Mouse (Mus musculus): ENCODE measurements around the gene Stxbp5. TPM values are rescaled to one million over a fixed set of nuclear protein-coding genes. Genes with fewer than 3 reads are reported as not detected.

Gene Stxbp5
- polyA plus RNA-seq, 1 experiment from 2014 or later, result 11.5 TPM

- ATAC-seq (ENCODE audit: insufficient number of reproducible peaks, insufficient read depth, low FRiP score, low read depth), result no peak
- WGBS, result 81% methylated on average over 4 of the region's 4 CpGs
Observed at GRCm38 (mm10) chr10:9834986-9835385, 65.9 kb downstream of the Stxbp5 start.

GRCm38 (mm10) chr10:9832937-9833336 is 67.9 kb downstream of the Stxbp5 start:
- Histone ChIP-seq H3K27me3 (ENCODE audit: control insufficient read depth, insufficient read depth, low read length) (no peaks in the 10 kb centered on the region), H3K9me3 (ENCODE audit: control insufficient read depth, low read depth, low read length) (no peaks in the 10 kb centered on the region), H3K27ac (ENCODE audit: low read length) (no peak overlapping the region), H3K4me2 (replicated peaks; ENCODE audit: low read depth, low read length) (no peak overlapping the region), H3K9ac (replicated peaks; ENCODE audit: low read depth, low read length) (no peak overlapping the region), H3K4me1 (ENCODE audit: control insufficient read depth, insufficient read depth, low read length) (no peaks in the 10 kb centered on the region), H3K4me3 (ENCODE audit: low read depth, low read length) (no peak overlapping the region), H3K36me3 (ENCODE audit: control insufficient read depth, insufficient read depth, low read length) (peaks cover 3% of the 10 kb centered on the region; the same call in 1 of the 2 replicates)
- 72% methylated on average over 4 of the region's 4 CpGs for WGBS
- ATAC-seq (ENCODE audit: insufficient number of reproducible peaks, insufficient read depth, low FRiP score, low read depth), result no peak

More at GRCm38 (mm10) chr10:9834986-9835385, 65.9 kb downstream of the Stxbp5 start:
- Histone ChIP-seq H3K36me3 (ENCODE audit: control insufficient read depth, insufficient read depth, low read length) (peaks cover 3% of the 10 kb centered on the region; the same call in 1 of the 2 replicates), H3K9ac (replicated peaks; ENCODE audit: low read depth, low read length) (no peak overlapping the region), H3K4me2 (replicated peaks; ENCODE audit: low read depth, low read length) (no peak overlapping the region), H3K4me1 (ENCODE audit: control insufficient read depth, insufficient read depth, low read length) (no peaks in the 10 kb centered on the region), H3K9me3 (ENCODE audit: control insufficient read depth, low read depth, low read length) (no peaks in the 10 kb centered on the region), H3K27me3 (ENCODE audit: control insufficient read depth, insufficient read depth, low read length) (no peaks in the 10 kb centered on the region), H3K4me3 (ENCODE audit: low read depth, low read length) (no peak overlapping the region), H3K27ac (ENCODE audit: low read length) (no peak overlapping the region)

GRCm38 (mm10) chr10:9829744-9830143 is 71.1 kb downstream of the Stxbp5 start:
- Histone ChIP-seq H3K4me3 (ENCODE audit: low read depth, low read length) (no peak overlapping the region), H3K4me1 (ENCODE audit: control insufficient read depth, insufficient read depth, low read length) (no peaks in the 10 kb centered on the region), H3K27ac (ENCODE audit: low read length) (no peak overlapping the region), H3K27me3 (ENCODE audit: control insufficient read depth, insufficient read depth, low read length) (no peaks in the 10 kb centered on the region), H3K4me2 (replicated peaks; ENCODE audit: low read depth, low read length) (no peak overlapping the region), H3K9ac (replicated peaks; ENCODE audit: low read depth, low read length) (no peak overlapping the region), H3K9me3 (ENCODE audit: control insufficient read depth, low read depth, low read length) (no peaks in the 10 kb centered on the region), H3K36me3 (ENCODE audit: control insufficient read depth, insufficient read depth, low read length) (peaks cover 5% of the 10 kb centered on the region; the same call in 1 of the 2 replicates)
- WGBS, result 79% methylated on average over 3 of the region's 3 CpGs
- ATAC-seq (ENCODE audit: insufficient number of reproducible peaks, insufficient read depth, low FRiP score, low read depth), result no peak

- ATAC-seq (ENCODE audit: insufficient number of reproducible peaks, insufficient read depth, low FRiP score, low read depth), result no peak
Observed at GRCm38 (mm10) chr10:9821299-9821698, 79.6 kb downstream of the Stxbp5 start.

GRCm38 (mm10) chr10:9818574-9818973 is 82.3 kb downstream of the Stxbp5 start:
- WGBS, result 91% methylated on average over 7 of the region's 7 CpGs
- Histone ChIP-seq H3K4me3 (ENCODE audit: low read depth, low read length) (no peak overlapping the region), H3K9ac (replicated peaks; ENCODE audit: low read depth, low read length) (no peak overlapping the region), H3K4me2 (replicated peaks; ENCODE audit: low read depth, low read length) (no peak overlapping the region), H3K27ac (ENCODE audit: low read length) (no peak overlapping the region), H3K36me3 (ENCODE audit: control insufficient read depth, insufficient read depth, low read length) (0 out of 2 replicates have a peak, but pooled peaks cover 2% of the 10 kb centered on the region), H3K9me3 (ENCODE audit: control insufficient read depth, low read depth, low read length) (no peaks in the 10 kb centered on the region), H3K27me3 (ENCODE audit: control insufficient read depth, insufficient read depth, low read length) (no peaks in the 10 kb centered on the region), H3K4me1 (ENCODE audit: control insufficient read depth, insufficient read depth, low read length) (no peaks in the 10 kb centered on the region)
- ATAC-seq (ENCODE audit: insufficient number of reproducible peaks, insufficient read depth, low FRiP score, low read depth), result no peak

More at GRCm38 (mm10) chr10:9821299-9821698, 79.6 kb downstream of the Stxbp5 start:
- H3K4me3 ChIP-seq (ENCODE audit: low read depth, low read length), result no peak overlapping the region
- no peak overlapping the region for H3K27ac ChIP-seq (ENCODE audit: low read length)
- H3K27me3 ChIP-seq (ENCODE audit: control insufficient read depth, insufficient read depth, low read length), result no peaks in the 10 kb centered on the region
- H3K9ac ChIP-seq (replicated peaks; ENCODE audit: low read depth, low read length), result no peak overlapping the region
- 51% methylated on average over 6 of the region's 6 CpGs for WGBS
- H3K4me1 ChIP-seq (ENCODE audit: control insufficient read depth, insufficient read depth, low read length), result no peaks in the 10 kb centered on the region
- H3K36me3 ChIP-seq (ENCODE audit: control insufficient read depth, insufficient read depth, low read length), result peaks cover 5% of the 10 kb centered on the region; the same call in 1 of the 2 replicates
- no peak overlapping the region for H3K4me2 ChIP-seq (replicated peaks; ENCODE audit: low read depth, low read length)
- no peaks in the 10 kb centered on the region for H3K9me3 ChIP-seq (ENCODE audit: control insufficient read depth, low read depth, low read length)

GRCm38 (mm10) chr10:9813926-9814325 is 87.0 kb downstream of the Stxbp5 start:
- no peak overlapping the region for H3K9ac ChIP-seq (replicated peaks; ENCODE audit: low read depth, low read length)
- H3K36me3 ChIP-seq (ENCODE audit: control insufficient read depth, insufficient read depth, low read length), result 0 out of 2 replicates have a peak, but pooled peaks cover 2% of the 10 kb centered on the region
- H3K27me3 ChIP-seq (ENCODE audit: control insufficient read depth, insufficient read depth, low read length), result no peaks in the 10 kb centered on the region
- H3K4me1 ChIP-seq (ENCODE audit: control insufficient read depth, insufficient read depth, low read length), result no peaks in the 10 kb centered on the region
- H3K9me3 ChIP-seq (ENCODE audit: control insufficient read depth, low read depth, low read length), result no peaks in the 10 kb centered on the region
- H3K4me2 ChIP-seq (replicated peaks; ENCODE audit: low read depth, low read length), result no peak overlapping the region
- no peak overlapping the region for H3K4me3 ChIP-seq (ENCODE audit: low read depth, low read length)
- ATAC-seq (ENCODE audit: insufficient number of reproducible peaks, insufficient read depth, low FRiP score, low read depth), result no peak
- 80% methylated on average over 4 of the region's 4 CpGs for WGBS
- H3K27ac ChIP-seq (ENCODE audit: low read length), result no peak overlapping the region

GRCm38 (mm10) chr10:9807596-9807995 is 93.3 kb downstream of the Stxbp5 start:
- Histone ChIP-seq H3K9ac (replicated peaks; ENCODE audit: low read depth, low read length) (no peak overlapping the region), H3K27ac (ENCODE audit: low read length) (no peak overlapping the region), H3K4me1 (ENCODE audit: control insufficient read depth, insufficient read depth, low read length) (no peaks in the 10 kb centered on the region), H3K4me2 (replicated peaks; ENCODE audit: low read depth, low read length) (no peak overlapping the region), H3K9me3 (ENCODE audit: control insufficient read depth, low read depth, low read length) (no peaks in the 10 kb centered on the region), H3K36me3 (ENCODE audit: control insufficient read depth, insufficient read depth, low read length) (peaks cover 4% of the 10 kb centered on the region), H3K4me3 (ENCODE audit: low read depth, low read length) (no peak overlapping the region), H3K27me3 (ENCODE audit: control insufficient read depth, insufficient read depth, low read length) (no peaks in the 10 kb centered on the region)
- WGBS, result 75% methylated on average over 2 of the region's 2 CpGs
- ATAC-seq (ENCODE audit: insufficient number of reproducible peaks, insufficient read depth, low FRiP score, low read depth), result no peak

GRCm38 (mm10) chr10:9805341-9805740 is 95.5 kb downstream of the Stxbp5 start:
- ATAC-seq (ENCODE audit: insufficient number of reproducible peaks, insufficient read depth, low FRiP score, low read depth), result no peak
- Histone ChIP-seq H3K4me3 (ENCODE audit: low read depth, low read length) (no peak overlapping the region), H3K27ac (ENCODE audit: low read length) (no peak overlapping the region), H3K4me1 (ENCODE audit: control insufficient read depth, insufficient read depth, low read length) (no peaks in the 10 kb centered on the region), H3K9ac (replicated peaks; ENCODE audit: low read depth, low read length) (no peak overlapping the region), H3K4me2 (replicated peaks; ENCODE audit: low read depth, low read length) (no peak overlapping the region), H3K27me3 (ENCODE audit: control insufficient read depth, insufficient read depth, low read length) (no peaks in the 10 kb centered on the region), H3K9me3 (ENCODE audit: control insufficient read depth, low read depth, low read length) (no peaks in the 10 kb centered on the region), H3K36me3 (ENCODE audit: control insufficient read depth, insufficient read depth, low read length) (peaks cover 4% of the 10 kb centered on the region)
- WGBS, result 70% methylated on average over 3 of the region's 3 CpGs

GRCm38 (mm10) chr10:9803126-9803525 is 97.8 kb downstream of the Stxbp5 start:
- Histone ChIP-seq H3K4me2 (replicated peaks; ENCODE audit: low read depth, low read length) (no peak overlapping the region), H3K27ac (ENCODE audit: low read length) (no peak overlapping the region), H3K36me3 (ENCODE audit: control insufficient read depth, insufficient read depth, low read length) (peaks cover 3% of the 10 kb centered on the region), H3K4me1 (ENCODE audit: control insufficient read depth, insufficient read depth, low read length) (no peaks in the 10 kb centered on the region), H3K9me3 (ENCODE audit: control insufficient read depth, low read depth, low read length) (no peaks in the 10 kb centered on the region), H3K4me3 (ENCODE audit: low read depth, low read length) (no peak overlapping the region), H3K9ac (replicated peaks; ENCODE audit: low read depth, low read length) (no peak overlapping the region), H3K27me3 (ENCODE audit: control insufficient read depth, insufficient read depth, low read length) (no peaks in the 10 kb centered on the region)
- ATAC-seq (ENCODE audit: insufficient number of reproducible peaks, insufficient read depth, low FRiP score, low read depth), result no peak
- WGBS, result 58% methylated on average over 2 of the region's 2 CpGs

Measured in stomach, embryonic 14.5 days (tissue).